Mouse (Mus musculus) right cerebral cortex, postnatal 36 days (tissue): ENCODE data around the gene 1700017N19Rik.
"Not testable (repeated sequence)": the region's sequence is repeated elsewhere in the genome, so short reads cannot be mapped to it uniquely, and the experiment has no call there.

Experiments used
- DNase-seq, 2 experiments: peaks; one replicate each; pipeline ENCODE4 v3.0.0; 2022; ENCODE audit warnings: low spot score in 2 of 2, mixed read lengths in 1 of 2

The 1700017N19Rik gene

GRCm38 (mm10) chr10:100590323-100590722 is at the start of gene 1700017N19Rik, which contains the start of gene 4930430F08Rik:
TSS of gene 1700017N19Rik (plus strand) at chr10:100590484.
TSS of gene 4930430F08Rik (minus strand) at chr10:100590423.
- DNase-seq = no peak

- no peak for DNase-seq
These were observed 33.6 kb upstream of the 1700017N19Rik start for GRCm38 (mm10) chr10:100556566-100557175.

GRCm38 (mm10) chr10:100560194-100560883 is 29.9 kb upstream of the 1700017N19Rik start:
- not testable (repeated sequence) for DNase-seq

GRCm38 (mm10) chr10:100564112-100564511 is 26.2 kb upstream of the 1700017N19Rik start:
- DNase-seq = no peak

- DNase-seq = no peak
These were observed 18.6 kb upstream of the 1700017N19Rik start for GRCm38 (mm10) chr10:100571707-100572106.

- DNase-seq = no peak
These were observed 15.7 kb upstream of the 1700017N19Rik start for GRCm38 (mm10) chr10:100574505-100575149.

GRCm38 (mm10) chr10:100575294-100575693 is 15.0 kb upstream of the 1700017N19Rik start:
- no peak for DNase-seq

- no peak for DNase-seq
These were observed 6.1 kb upstream of the 1700017N19Rik start for GRCm38 (mm10) chr10:100584178-100584577.

- DNase-seq = no peak
These were observed 1.8 kb upstream of the 1700017N19Rik start for GRCm38 (mm10) chr10:100588524-100588923.

GRCm38 (mm10) chr10:100588932-100589388 is 1.3 kb upstream of the 1700017N19Rik start:
- peak; percentile 84 to 85 for DNase-seq

GRCm38 (mm10) chr10:100598339-100598738 is 8.1 kb downstream of the 1700017N19Rik start:
- DNase-seq = no peak

GRCm38 (mm10) chr10:100603511-100603910 is 13.2 kb downstream of the 1700017N19Rik start:
- DNase-seq = no peak

- DNase-seq = no peak
These were observed 14.0 kb downstream of the 1700017N19Rik start for GRCm38 (mm10) chr10:100604254-100604653.

- DNase-seq = no peak
These were observed 27.1 kb downstream of the 1700017N19Rik start for GRCm38 (mm10) chr10:100617233-100617903.

- no peak for DNase-seq
These were observed 29.2 kb downstream of the 1700017N19Rik start for GRCm38 (mm10) chr10:100619474-100619873.

GRCm38 (mm10) chr10:100620040-100620439 is 29.8 kb downstream of the 1700017N19Rik start:
- DNase-seq = no peak

- DNase-seq = no peak
These were observed 32.2 kb downstream of the 1700017N19Rik start for GRCm38 (mm10) chr10:100622494-100622893.

GRCm38 (mm10) chr10:100629762-100630438 is 39.6 kb downstream of the 1700017N19Rik start:
- peak; percentile 24 to 30 for DNase-seq

GRCm38 (mm10) chr10:100642887-100643286 is 52.6 kb downstream of the 1700017N19Rik start:
- no peak for DNase-seq

- no peak for DNase-seq
These were observed 55.1 kb downstream of the 1700017N19Rik start for GRCm38 (mm10) chr10:100645331-100645935.

- no peak for DNase-seq
These were observed 63.9 kb downstream of the 1700017N19Rik start for GRCm38 (mm10) chr10:100654183-100654582.
